Mouse (Mus musculus): ENCODE results near the gene Yy2.

- TF ChIP-seq CTCF (IDR thresholded peaks at IDR 0.05; ENCODE audit: borderline replicate concordance, extremely low read depth, insufficient read depth, insufficient read length) (no peak), POLR2A (IDR thresholded peaks at IDR 0.05; ENCODE audit: borderline replicate concordance, extremely low read depth, insufficient read depth, insufficient read length, poor library complexity, severe bottlenecking) (no peak)
Observed at GRCm38 (mm10) chrX:157597585-157598185, 28.9 kb upstream of the Yy2 start.

All from brain, embryonic 14.5 days (tissue).